Mouse (Mus musculus) cerebellum, adult 2 months (tissue): ENCODE data around the gene Ank3.

ENCODE experiments used
- CTCF ChIP-seq: fragments of 200-500 bp; IDR thresholded peaks from 2 replicates; pipeline ENCODE4 v1.5.1; 2011; ENCODE audit warnings: low read depth, mild to moderate bottlenecking, control low read depth, low read length, moderate library complexity, borderline replicate concordance; ENCODE audit not compliant: insufficient read depth
- POLR2A ChIP-seq: fragments of 200-500 bp; IDR thresholded peaks from 2 replicates; pipeline ENCODE4 v1.6.1; 2011; ENCODE audit warnings: low read length, control low read depth, borderline replicate concordance; ENCODE audit not compliant: insufficient read depth

DNA sequence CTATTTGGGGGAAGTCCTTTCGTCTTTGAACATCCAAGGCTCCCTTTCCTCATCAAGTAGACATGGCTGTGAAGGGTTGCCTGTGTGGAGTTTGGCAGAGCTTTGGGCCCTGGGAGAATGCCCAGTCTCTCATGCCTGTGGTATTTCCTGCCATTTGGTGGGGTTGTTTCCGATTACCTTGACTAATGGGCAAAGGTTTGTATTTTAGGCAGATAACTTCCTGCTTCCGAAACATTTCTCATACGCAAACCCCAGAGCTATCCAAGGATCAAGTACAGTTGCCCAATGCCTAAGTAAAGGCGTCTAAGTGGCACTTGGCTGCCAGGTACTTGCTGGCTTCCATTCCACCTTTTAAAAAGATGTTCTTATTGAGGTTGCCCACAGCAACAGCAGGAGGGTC lies 254.1 kb downstream of the Ank3 start:
- TF ChIP-seq CTCF, result no peak
- no peak for TF ChIP-seq POLR2A
